In genomic region chr16:10732421-10732820, GRCm38 (mm10) we compare ENCODE assay signal across 15 mouse cellular contexts. TPM values are rescaled to one million over a fixed set of nuclear protein-coding genes. Genes with fewer than 3 reads are reported as not detected.
DNase-seq lines count a peak whose midpoint lies in the region; ATAC-seq lines count a peak whose summit lies in the region.
"Had no signal": no experiment of that assay in that cellular context is flagged by ENCODE, and none has a peak within 500 bp of the region (broad histone marks: within the 10 kb centered on the region; RNA-seq: fewer than 3 reads in every experiment).

No protein-coding gene starts in this region.

- DNase-seq in CD4-positive helper T cell, adult 2 months (ENCODE audit: low read depth, low spot score): peak; percentile 78
- peak; percentile 63 for DNase-seq in c-Kit-positive CD71-positive TER-119-positive erythroid progenitor cells, embryonic 14.5 days (ENCODE audit: low spot score)
- peak; percentile 55 to 70 for DNase-seq in spleen, postnatal 4 days (ENCODE audit: low spot score in 2 of 2)
- no peak for DNase-seq in cerebellum, postnatal 36 days
- no peak for DNase-seq in heart, postnatal 25 days (ENCODE audit: low spot score)
- DNase-seq in embryo, embryonic 10 days (ENCODE audit: low spot score): no peak
- DNase-seq in lung, adult 18-20 months: no peak
- DNase-seq: cerebellum, adult 2 months; left cerebral cortex, postnatal 4 days had no signal

- peaks cover under 1% of the 10 kb centered on the region; the same call in 1 of the 2 replicates for H3K27me3 ChIP-seq in liver, embryonic 12.5 days (replicated peaks)
- H3K27me3 ChIP-seq: hindbrain, embryonic 12.5 days; midbrain, embryonic 12.5 days had no signal

- 0 out of 2 replicates have a peak overlapping the region, but pooled peaks have one; percentile 7 for H3K9ac ChIP-seq in liver, embryonic 12.5 days
- H3K9ac ChIP-seq: hindbrain, embryonic 12.5 days; midbrain, embryonic 12.5 days had no signal

- ATAC-seq in liver, embryonic 12.5 days: peak; percentile 92

- 0 out of 2 replicates have a peak overlapping the region, but pooled peaks have one; percentile 3 for H3K4me3 ChIP-seq in liver, embryonic 12.5 days
- H3K4me3 ChIP-seq: hindbrain, embryonic 12.5 days; midbrain, embryonic 12.5 days had no signal

- H3K9me3 ChIP-seq in liver, embryonic 12.5 days (replicated peaks): no peaks in the 10 kb centered on the region
- H3K9me3 ChIP-seq: hindbrain, embryonic 12.5 days; midbrain, embryonic 12.5 days had no signal

- H3K4me1 ChIP-seq in liver, embryonic 12.5 days: peaks cover 31% of the 10 kb centered on the region

- 24% methylated on average over 5 of the region's 5 CpGs for WGBS in liver, embryonic 12.5 days (ENCODE audit: insufficient replicate concordance)

- peak overlapping the region; percentile 59 for H3K4me2 ChIP-seq in liver, embryonic 12.5 days
- H3K4me2 ChIP-seq: hindbrain, embryonic 12.5 days; midbrain, embryonic 12.5 days had no signal

- no peaks in the 10 kb centered on the region for H3K36me3 ChIP-seq in liver, embryonic 12.5 days
- H3K36me3 ChIP-seq: hindbrain, embryonic 12.5 days; midbrain, embryonic 12.5 days had no signal

- intact Hi-C loops in heart, postnatal 25 days (cut with DNase I): no loop called here

- peak overlapping the region; percentile 5; the same call in 1 of the 2 replicates for H3K27ac ChIP-seq in liver, embryonic 12.5 days
- H3K27ac ChIP-seq: hindbrain, embryonic 12.5 days; midbrain, embryonic 12.5 days had no signal

RNA-seq across cellular contexts. Expression of gene Socs1, which starts 52.9 kb away (rescaled TPM):
- 1.8 TPM in 2 replicates for polyA plus RNA-seq in liver, embryonic 12.5 days (2016; fragmentation: Nextera tagmentation; extraction: Ambion mirVana)
- under 1 TPM; 0.45 to 0.62 TPM for total RNA-seq in heart, postnatal 25 days (2021)

RNA-seq across cellular contexts. Expression of gene Tnp2, which starts 56.0 kb away (rescaled TPM):
- polyA plus RNA-seq in liver, embryonic 12.5 days (2016; fragmentation: Nextera tagmentation; extraction: Ambion mirVana): not detected in 2 replicates
- not detected for total RNA-seq in heart, postnatal 25 days (2021)
- total RNA-seq: gastrocnemius, adult 18-20 months; left cerebral cortex, postnatal 4 days; neutrophil, adult 5-6 weeks had no signal
- polyA plus RNA-seq: cerebellum, adult 2 months; hindbrain, embryonic 12.5 days; midbrain, embryonic 12.5 days had no signal

RNA-seq across cellular contexts. Expression of gene Prm3, which starts 58.3 kb away (rescaled TPM):
- not detected in 2 replicates for polyA plus RNA-seq in liver, embryonic 12.5 days (2016; fragmentation: Nextera tagmentation; extraction: Ambion mirVana)
- total RNA-seq in heart, postnatal 25 days (2021): not detected
- total RNA-seq: gastrocnemius, adult 18-20 months; left cerebral cortex, postnatal 4 days; neutrophil, adult 5-6 weeks had no signal
- polyA plus RNA-seq: cerebellum, adult 2 months; hindbrain, embryonic 12.5 days; large intestine, adult 2 months; midbrain, embryonic 12.5 days had no signal

Comparison
In these comparisons a context has a peak if more than half of its experiments do, and no peak if none do; other contexts are left out.
1. DNase-seq: peak in CD4-positive helper T cell, adult 2 months (single experiment), c-Kit-positive CD71-positive TER-119-positive erythroid progenitor cells, embryonic 14.5 days (single experiment) and spleen, postnatal 4 days (2 of 2); none in cerebellum, postnatal 36 days (0 of 2), heart, postnatal 25 days (single experiment), embryo, embryonic 10 days (single experiment) and lung, adult 18-20 months (0 of 2).